Mouse (Mus musculus) cerebellum, adult 11-12 months (tissue): Measurements from ENCODE around the gene Gnmt.
A peak's percentile ranks its signal among the peaks of the same experiment; 100 is the strongest.

Experiments used
- DNase-seq: peaks from one replicate; pipeline ENCODE4 v3.0.0; 2022

Gnmt gene

DNA sequence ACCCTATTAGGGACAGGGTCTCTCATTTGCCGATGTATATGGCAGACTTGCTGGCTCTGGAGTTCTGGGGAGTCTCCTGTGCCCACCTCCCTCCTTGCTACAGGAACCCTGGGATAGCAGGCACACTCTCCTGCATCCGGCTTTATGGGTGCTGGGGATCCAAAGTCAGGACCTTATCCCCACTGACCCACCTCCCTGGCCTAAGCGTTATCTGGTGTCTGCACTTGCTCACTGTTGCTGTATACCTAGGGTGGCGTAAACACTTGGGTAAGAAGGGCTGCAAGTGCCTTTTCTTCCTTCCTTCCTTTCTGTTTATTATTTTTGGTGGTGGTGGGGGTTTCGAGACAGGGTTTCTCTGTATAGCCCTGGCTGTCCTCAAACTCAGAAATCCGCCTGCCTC is 12.3 kb upstream of the Gnmt start:
- no peak for DNase-seq

DNA sequence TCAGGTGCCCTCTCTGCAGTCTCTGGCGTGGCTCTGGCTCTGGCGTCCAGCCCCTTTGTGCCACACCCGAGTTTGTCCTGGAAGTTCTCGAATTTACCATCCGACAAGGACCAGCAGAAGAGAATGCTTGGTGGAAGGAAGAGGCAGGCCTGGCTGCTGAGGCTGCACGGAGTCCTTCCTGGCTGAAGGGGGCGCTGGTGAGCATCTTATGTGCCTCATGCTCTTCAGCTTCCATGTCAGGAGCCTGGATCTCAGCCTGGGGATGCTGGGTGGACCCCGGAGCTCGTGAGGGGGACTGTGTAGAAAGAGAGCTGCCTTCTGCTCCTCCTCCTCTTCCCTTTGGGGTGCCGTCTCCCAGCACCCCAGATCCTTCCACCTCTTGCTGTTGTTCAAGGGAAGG is 7.2 kb upstream of the Gnmt start:
- DNase-seq, result no peak

DNA sequence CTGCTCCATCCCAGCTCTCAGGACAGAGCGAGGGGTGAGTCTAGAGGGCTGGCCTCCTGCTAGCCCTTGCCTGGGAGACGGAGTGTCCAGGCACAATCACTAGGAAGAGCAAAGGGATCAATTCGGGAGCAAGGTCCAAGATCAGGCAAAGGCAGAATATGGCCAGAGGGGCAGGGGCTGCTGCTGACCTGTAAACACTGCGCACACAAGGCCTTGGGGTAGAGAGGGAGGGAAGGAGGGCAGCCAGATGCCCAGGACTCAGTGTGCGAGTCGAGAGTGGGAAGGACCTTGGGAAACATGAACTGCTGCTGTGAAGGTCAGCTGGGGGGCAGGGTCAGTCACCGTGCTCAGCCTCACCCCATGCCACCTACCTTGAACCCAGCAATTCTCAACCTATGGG is 6.3 kb upstream of the Gnmt start:
- no peak for DNase-seq

DNA sequence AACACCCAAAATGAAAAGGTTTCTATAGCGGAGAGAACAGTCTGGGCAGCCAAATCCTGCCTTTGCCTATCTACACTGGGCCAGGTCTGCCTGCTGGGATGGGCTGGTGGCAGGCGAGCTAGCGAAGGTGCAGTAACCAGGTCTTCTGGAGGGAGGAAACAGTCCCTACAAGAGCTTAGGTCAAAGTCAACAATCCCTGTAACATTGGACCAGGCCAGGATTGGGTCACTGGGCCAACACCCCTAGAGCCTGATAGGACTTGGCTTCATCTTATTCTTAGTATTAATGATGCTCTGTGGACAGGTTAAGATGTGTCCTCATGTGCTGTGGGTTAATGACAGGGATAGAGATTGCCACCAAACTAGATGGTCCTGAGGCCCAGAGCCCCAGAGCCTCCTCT is 5.1 kb upstream of the Gnmt start:
- DNase-seq, result no peak

DNA sequence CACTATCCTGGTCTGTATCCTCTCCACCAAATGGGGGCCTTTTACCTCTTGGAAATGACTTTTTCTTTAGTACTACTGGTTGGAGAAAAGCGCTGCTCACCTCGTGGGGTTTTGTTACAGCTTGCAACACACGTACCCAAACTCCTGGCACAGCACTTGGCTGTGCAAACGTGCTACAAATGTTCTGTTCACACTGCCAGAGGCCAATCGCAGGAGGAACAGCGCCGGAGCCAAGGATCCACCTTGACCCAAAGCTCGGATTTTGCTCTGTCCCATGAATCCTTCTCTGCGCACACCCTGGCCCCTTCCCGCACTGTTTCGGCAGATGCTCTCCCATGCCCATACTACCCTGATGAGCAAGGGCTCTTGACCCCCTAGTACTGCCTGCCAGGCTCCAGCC is 472 bp downstream of the Gnmt start:
- no peak for DNase-seq

- no peak for DNase-seq
Measured at GRCm38 (mm10) chr17:46728021-46728420, 947 bp downstream of the Gnmt start.

- DNase-seq, result no peak
Measured at GRCm38 (mm10) chr17:46727271-46727670, 1.7 kb downstream of the Gnmt start.

DNA sequence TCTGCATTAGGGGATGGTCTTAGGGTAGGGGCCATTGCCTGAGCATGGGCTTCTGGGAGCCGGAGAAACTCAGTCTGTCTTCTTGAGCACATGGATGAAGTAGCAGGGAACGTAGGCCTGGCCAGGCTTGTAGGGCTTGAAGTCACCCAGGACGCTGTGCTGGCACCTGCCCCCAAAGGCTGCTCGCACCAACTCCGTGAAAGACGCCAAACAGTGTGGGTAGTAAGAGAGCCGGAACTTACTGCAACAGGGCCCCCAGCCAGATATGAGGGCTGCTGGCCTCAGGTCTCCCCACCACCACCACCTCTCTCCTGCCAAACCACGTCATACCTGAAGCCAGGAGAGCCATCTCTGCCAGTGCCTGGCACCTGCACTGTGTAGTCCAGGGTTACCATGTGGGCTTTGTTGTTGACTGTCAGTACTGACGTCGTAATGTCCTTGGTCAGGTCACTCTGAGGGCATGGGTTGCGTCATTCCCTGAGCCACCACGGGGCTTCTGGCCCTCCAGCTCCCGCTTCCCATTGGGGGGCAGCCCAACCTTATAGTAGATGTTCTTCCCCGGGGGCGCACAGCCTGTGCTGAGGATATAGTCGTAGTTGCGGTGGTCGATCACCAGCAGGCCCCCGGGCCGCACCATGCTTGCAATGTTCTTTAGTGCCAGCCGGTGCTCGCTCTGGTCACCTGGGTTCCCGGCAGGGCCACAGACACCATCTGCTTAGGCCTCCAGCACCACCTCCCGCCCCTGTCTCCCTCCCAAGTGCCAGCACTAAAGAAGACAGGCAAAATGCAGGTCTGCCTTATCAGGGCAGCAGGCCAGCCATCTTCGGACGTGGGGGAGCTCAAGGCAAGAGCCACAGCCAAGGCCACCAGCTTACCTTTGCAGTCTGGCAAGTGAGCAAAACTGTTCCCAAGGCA is 3.0 kb downstream of the Gnmt start:
- DNase-seq, result peak; percentile 90

DNA sequence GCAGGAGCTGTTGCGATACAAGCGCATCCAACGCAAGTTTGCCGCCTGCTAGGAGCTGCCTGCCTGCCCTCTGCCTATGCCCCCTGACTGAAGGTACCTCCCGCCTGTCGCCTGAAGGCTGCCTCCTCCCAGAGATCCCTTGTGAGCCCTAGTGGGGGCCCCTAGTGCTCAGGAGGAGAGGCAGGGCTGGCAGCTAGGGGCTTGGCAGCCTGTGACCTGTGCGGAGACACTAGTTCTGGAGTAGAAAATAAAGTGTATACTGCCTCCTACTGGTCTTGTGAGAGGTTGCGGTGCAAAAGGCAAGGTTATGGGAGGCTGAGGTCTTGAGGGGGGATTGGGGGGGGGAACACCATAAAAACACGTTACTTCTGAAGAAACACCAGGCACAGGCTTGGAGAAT is 3.7 kb downstream of the Gnmt start:
- peak; percentile 65 for DNase-seq

DNA sequence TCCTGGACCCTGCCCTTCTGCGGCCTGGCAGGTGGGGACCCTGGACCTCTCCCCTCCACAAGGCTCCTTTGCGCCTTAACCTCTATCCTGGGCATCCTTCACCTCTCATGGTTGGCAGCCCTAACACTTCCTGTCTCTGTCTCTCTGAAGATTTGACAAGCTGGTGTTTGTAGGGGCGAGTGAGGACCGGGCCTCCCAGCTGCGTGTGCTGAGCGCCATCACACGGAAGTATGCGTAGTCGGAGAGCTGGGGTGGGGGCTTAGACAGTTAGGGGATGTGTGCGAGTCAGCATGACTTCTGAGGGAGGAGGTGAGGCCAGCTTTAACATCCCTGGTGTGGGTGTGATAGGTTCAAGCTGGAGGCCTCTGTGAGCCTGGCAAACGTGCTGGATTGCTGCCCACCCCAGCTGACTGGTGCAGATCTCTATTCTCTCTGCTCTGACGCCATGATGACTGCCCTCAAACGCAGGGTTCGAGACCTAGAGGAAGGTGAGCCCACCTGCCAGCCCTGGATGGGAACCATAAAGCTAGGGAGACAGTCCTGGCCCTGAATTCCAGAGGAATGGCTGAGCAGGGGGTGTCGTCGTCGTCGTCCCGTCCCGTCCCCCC is 4.4 kb downstream of the Gnmt start:
- DNase-seq, result peak; percentile 57

DNA sequence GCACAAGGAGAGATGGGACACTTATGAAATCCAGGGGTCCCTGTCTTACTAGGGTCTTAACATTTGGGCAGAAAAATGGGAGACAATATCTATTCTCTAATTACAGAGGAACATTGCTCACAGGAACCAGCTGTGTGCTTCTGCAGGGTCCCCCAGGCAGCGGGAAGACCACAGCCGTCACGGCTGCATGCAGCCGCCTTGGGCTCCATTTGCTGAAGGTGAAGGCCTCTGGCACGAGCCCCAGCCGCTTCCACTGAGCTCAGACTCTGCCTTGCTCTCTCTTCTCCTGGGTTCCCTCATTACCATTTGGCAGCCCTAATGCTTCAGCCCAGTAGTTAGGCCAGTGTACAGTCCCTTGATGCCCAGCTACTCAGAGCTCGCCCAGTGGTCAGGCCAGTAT is 7.9 kb downstream of the Gnmt start:
- DNase-seq, result no peak

- DNase-seq, result no peak
Measured at GRCm38 (mm10) chr17:46714756-46715481, 14.0 kb downstream of the Gnmt start.

- DNase-seq, result no peak
Measured at GRCm38 (mm10) chr17:46713849-46714248, 15.1 kb downstream of the Gnmt start.

GRCm38 (mm10) chr17:46712442-46712841 is 16.5 kb downstream of the Gnmt start:
- DNase-seq, result no peak

DNA sequence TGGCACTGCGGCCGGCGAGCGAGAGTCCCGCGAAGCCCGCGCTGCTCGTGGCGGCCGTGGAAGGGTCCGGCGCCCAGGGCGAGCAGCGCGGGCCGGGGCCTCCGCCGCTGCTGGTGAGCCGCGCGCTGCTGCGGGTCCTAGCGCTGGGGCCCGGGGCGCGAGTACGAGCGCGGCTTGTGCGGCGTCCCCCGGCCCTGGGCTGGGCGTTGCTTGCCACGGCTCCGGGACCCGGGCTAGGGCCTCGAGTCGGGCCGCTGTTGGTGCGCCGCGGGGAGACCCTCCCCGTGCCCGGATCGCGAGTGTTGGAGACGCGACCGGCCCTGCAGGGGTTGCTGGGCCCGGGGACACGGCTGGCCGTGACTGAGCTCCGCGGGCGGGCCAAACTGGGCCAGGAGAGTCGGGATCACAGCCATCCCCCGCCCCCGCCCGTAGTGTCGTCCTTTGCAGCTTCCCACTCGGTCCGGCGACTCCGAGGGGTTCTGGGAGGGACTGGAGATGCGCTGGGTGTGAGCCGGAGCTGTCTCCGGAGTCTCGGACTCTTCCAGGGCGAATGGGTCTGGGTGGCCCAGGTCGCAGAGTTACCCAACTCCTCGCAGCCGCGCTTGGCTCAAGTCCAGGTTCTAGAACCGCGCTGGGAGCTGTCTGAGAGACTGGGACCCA is 17.2 kb downstream of the Gnmt start:
- peak; percentile 64 for DNase-seq

DNA sequence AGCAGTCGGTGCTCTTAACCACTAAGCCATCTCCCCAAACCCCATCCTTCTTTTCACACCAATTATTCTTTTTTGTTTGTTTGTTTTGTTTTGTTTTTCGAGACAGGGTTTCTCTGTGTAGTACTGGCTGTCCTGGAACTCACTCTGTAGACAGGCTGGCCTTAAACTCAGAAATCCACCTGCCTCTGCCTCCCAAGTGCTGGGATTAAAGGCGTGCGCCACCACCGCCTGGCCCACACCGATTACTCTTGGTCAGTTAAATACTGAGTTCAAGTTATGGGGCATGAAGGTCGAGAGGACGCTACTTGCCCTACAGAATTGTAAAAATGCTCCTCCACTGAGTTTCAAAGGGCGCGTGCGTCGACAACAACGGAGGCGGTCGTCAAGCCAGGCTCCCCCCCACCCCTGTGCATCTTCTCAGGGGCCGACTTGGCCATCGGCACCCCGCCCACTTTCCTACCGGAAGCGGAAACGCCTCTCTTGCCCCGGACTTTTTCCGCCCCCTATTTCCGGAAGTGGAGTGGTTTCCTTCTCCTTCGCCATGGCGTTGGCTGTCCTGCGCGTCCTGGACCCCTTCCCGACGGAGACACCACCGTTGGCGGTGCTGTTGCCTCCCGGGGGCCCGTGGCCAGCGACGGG is 17.9 kb downstream of the Gnmt start, which contains the start of gene Pex6:
Gene Pex6 (plus strand): TSS at position 505 of the 639 bp plus-strand sequence.
- DNase-seq, result peak; percentile 92

GRCm38 (mm10) chr17:46706375-46707089 is 22.4 kb downstream of the Gnmt start:
- DNase-seq, result no peak

DNA sequence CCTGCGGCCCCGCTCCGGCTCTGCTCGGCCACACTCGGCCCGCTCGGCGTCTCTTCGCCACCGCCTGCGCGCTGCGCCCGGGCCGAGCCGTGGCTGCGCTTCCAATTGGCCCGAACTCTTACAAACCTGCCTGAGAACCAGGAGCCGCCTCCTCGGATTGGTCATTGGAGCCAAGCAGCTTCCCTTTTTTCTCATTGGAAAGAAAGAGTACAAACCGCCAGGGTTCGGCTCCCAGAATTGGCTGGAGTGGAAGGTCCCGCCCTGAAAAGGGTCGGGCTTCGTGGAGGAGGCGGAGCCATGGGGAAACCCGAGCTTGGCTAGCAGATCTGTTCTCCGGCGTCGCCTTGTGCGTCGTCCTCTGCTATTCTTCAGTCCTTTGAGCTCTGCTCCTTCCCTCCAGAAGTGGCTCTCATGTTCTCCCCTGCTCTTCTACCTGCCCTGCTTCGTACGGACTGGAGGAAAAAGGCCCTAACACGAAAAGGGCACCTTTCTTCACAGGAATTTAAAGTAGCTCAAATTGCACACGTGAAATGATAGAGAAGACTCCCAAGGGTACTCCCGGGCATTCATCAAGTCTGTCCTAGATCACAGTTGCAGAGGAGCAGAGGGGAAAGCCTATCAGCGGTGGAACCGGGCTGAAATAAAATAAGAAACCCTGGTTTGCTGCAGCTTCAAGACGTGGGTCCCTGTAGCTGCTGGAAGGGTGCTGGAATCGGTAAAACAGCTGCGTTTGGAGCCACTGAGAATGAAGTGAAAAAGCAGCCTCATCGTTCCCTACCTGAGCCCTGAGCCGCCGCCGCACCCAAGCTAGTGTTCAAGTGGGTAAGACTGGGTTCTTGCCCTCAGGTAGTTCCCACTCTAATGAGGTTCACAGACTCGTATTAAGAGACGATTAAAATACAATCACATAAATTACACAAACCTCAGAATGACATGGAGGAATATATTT is 23.8 kb downstream of the Gnmt start, which contains the start of gene Ppp2r5d:
Gene Ppp2r5d (minus strand): TSS at position 225 of the 949 bp plus-strand sequence.
- peak; percentile 98 for DNase-seq

- DNase-seq, result no peak
Measured at GRCm38 (mm10) chr17:46703971-46704886, 24.7 kb downstream of the Gnmt start.
